Mouse (Mus musculus) spleen, postnatal 14 days (tissue): ENCODE measurements around the gene Csnk2b.
A peak's percentile ranks its signal among the peaks of the same experiment; 100 is the strongest.

Experiments used
- DNase-seq, 2 experiments: peaks; one replicate each; pipeline ENCODE4 v3.0.0; 2021 to 2022; ENCODE audit warnings: low spot score in 2 of 2

The Csnk2b gene

GRCm38 (mm10) chr17:35121143-35121799 is 582 bp downstream of the Csnk2b start, which contains the start of gene Gpank1:
Gene Gpank1, plus strand, starts transcription at chr17:35121455.
- peak; percentile 91 to 94 for DNase-seq

GRCm38 (mm10) chr17:35120745-35121142 is 1.1 kb downstream of the Csnk2b start:
- DNase-seq = no peak

- peak in 1 of 2 experiments; percentile 48 for DNase-seq
Measured at GRCm38 (mm10) chr17:35115046-35116019, 6.5 kb downstream of the Csnk2b start, which contains the start of gene Ly6g5b. Gene Ly6g5b, minus strand, starts transcription at chr17:35115428.

- DNase-seq = no peak
Measured at GRCm38 (mm10) chr17:35111774-35112173, 10.1 kb downstream of the Csnk2b start.

GRCm38 (mm10) chr17:35108097-35108496 is 13.8 kb downstream of the Csnk2b start, which contains the start of gene Ly6g5c:
Gene Ly6g5c, plus strand, starts transcription at chr17:35108279.
- no peak for DNase-seq

GRCm38 (mm10) chr17:35106522-35106921 is 15.3 kb downstream of the Csnk2b start:
- DNase-seq = no peak

GRCm38 (mm10) chr17:35105740-35106389 is 16.0 kb downstream of the Csnk2b start:
- peak in 1 of 2 experiments; percentile 37 for DNase-seq

- DNase-seq = no peak
Measured at GRCm38 (mm10) chr17:35104754-35105153, 17.1 kb downstream of the Csnk2b start.

GRCm38 (mm10) chr17:35104079-35104478 is 17.8 kb downstream of the Csnk2b start:
- DNase-seq = no peak

- no peak for DNase-seq
Measured at GRCm38 (mm10) chr17:35103221-35103690, 18.6 kb downstream of the Csnk2b start.

- DNase-seq = no peak
Measured at GRCm38 (mm10) chr17:35102299-35102698, 19.6 kb downstream of the Csnk2b start.

GRCm38 (mm10) chr17:35101161-35101560 is 20.7 kb downstream of the Csnk2b start:
- DNase-seq = no peak

GRCm38 (mm10) chr17:35100196-35100765 is 21.6 kb downstream of the Csnk2b start:
- no peak for DNase-seq

GRCm38 (mm10) chr17:35097164-35097655 is 24.6 kb downstream of the Csnk2b start:
- peak in 1 of 2 experiments; percentile 45 for DNase-seq

GRCm38 (mm10) chr17:35096597-35096996 is 25.3 kb downstream of the Csnk2b start:
- DNase-seq = no peak

GRCm38 (mm10) chr17:35094475-35095365 is 27.1 kb downstream of the Csnk2b start:
- no peak for DNase-seq

- DNase-seq = no peak
Measured at GRCm38 (mm10) chr17:35092403-35093198, 29.3 kb downstream of the Csnk2b start.

GRCm38 (mm10) chr17:35090166-35090932 is 31.5 kb downstream of the Csnk2b start:
- DNase-seq = peak; percentile 29 to 33
